Mouse (Mus musculus) frontal cortex, postnatal 14 days (tissue): ENCODE data around the gene Nos1.

ENCODE experiments used
- DNase-seq, 2 experiments: peaks; one replicate each; pipeline ENCODE4 v3.0.0; 2022; ENCODE audit warnings: low spot score in 2 of 2

The Nos1 gene

DNA sequence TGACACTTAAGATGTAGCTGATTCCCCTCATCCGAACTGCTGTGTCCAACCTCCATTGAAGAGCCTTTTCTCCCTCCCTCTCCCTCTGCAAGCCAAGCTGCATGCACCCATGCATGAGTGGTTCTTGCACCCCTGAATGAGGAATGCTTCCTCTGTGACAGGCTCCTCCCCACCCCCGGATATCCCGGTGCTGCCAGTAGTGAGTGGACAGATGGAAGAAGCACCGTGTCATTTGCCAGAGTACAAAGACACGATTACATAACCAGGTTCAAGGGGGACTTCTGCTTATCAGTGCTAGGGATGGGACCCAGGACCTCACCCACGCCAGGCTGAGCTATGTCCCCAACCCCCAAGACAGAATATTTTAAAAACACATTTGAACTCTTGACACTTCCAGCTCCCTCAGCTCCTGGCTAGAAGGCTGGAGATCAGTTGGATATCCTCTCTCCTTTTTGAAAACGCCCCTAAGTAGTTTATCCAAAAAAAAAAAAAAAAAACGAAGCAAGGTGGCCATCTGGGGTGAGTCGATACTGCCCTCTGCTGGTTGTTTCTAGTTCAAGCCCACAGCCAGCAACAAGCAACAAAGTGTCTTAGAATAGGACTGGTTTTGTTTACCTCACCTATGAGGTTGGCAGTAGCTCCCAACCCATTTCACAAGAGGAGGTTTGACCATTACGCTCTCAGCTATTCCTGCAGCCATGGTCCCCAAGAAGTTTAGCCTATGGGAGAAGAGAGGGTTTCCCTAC lies 175.0 kb downstream of the Nos1 start:
- DNase-seq: no peak

- no peak for DNase-seq
Observed at GRCm38 (mm10) chr5:117964750-117965149, 183.9 kb downstream of the Nos1 start.

GRCm38 (mm10) chr5:117966956-117967355 lies 186.1 kb downstream of the Nos1 start:
- DNase-seq: no peak

DNA sequence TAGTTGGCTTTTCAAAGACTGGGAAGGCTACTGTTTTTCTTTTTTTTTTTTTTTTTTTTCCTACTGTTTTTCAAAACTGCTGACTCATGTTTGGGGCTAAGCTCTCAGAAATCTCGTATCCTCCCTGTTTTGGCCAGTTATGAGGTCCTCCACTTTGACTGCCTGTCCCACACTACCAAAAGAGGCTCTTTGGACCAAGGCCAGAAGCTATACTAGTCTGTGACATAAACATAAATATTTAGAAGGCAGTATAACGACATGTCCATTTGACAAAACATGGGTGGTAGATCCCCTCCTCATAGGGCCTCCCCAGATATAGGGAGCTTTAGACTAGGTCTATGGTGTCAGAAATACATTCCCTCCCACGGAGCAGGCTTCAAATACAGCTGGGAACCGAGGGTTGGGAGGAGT lies 186.8 kb downstream of the Nos1 start:
- DNase-seq: no peak

DNA sequence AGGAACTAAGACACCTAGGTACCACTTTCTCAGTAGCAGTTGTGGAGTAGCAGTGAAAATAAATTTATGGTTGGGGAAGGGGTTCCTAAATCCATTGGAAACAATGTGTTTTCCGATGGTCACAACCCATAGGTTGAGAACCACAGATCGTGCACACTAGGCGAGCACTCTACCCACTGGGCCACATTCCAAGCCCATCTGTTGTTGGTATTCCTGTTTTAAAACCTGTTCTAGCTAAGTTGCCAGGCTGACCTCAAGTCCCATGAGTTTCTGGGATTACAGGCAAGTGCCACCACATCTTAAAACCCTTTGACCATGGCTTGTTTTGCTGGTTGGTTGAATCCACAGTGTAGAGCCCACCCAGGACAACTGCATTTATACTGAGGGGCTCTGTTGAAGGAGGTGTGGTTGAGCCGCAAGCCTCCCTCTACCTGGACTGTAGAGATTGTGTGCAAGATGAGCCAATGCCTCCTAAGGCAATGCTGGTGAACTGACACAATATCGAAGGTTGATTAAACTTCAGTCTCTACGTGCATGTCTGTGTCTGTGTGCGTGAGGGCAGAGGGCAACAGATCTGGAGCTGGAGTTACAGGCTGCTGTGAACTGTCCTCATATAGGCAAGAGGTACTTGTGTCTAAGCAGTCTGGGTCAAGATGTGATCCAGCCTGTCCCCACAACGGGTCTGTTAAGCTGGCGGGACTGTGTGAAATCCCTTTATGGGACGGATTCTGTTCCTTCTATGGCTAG lies 189.0 kb downstream of the Nos1 start:
- DNase-seq: no peak

DNA sequence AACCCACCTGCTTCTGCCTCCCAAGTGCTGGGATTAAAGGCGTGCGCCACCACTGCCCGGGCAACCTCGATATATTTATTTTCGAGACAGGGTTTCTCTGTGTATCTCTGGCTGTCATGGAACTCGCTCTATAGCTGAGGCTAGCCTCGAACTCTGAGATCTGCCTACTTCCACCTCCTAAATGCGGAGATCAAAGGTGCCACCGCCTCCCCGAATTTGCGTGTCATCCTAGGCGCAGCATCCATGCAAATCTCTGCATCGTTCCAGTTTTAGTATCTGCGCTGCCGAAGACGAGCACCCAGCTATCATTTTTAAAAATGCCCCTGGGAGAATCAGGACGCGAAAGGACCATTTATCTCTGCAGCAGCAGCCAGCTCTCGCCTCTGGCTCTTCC lies 195.4 kb downstream of the Nos1 start:
- no peak for DNase-seq

GRCm38 (mm10) chr5:117976657-117977500 lies 196.0 kb downstream of the Nos1 start, which contains the start of gene Fbxo21:
Fbxo21 (plus strand) TSS chr5:117976730.
- DNase-seq: peak; percentile 92 to 95

DNA sequence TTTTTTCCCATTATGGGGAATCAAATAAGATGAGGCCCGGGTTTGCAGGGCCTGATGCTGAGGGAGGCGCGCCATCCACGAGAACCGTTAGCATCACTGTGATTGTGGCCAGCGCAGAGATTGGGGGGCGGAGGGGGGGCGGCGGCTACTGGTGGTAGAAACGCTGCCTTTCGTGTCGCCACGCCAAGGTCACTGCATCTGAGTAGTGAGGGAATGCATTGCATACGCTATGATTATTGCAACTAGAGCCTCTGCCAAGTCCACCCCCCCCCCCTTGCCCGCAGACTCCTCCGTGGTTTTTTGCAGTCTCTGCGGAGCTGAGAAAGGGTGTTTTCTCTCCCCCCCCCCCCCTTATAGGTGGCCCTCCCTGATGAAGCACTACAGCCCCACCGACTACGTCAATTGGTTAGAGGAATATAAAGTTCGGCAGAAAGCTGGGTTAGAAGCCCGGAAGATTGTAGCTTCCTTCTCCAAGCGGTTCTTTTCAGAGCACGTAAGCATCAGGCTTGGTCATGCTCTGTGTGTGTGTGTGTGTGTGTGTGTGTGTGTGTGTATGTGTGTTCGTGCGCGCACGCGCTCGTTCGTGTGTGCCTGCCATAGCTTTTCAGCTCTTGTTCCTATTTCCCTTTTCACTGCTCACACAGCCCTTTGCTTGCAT lies 196.8 kb downstream of the Nos1 start:
- peak; percentile 42 to 46 for DNase-seq

DNA sequence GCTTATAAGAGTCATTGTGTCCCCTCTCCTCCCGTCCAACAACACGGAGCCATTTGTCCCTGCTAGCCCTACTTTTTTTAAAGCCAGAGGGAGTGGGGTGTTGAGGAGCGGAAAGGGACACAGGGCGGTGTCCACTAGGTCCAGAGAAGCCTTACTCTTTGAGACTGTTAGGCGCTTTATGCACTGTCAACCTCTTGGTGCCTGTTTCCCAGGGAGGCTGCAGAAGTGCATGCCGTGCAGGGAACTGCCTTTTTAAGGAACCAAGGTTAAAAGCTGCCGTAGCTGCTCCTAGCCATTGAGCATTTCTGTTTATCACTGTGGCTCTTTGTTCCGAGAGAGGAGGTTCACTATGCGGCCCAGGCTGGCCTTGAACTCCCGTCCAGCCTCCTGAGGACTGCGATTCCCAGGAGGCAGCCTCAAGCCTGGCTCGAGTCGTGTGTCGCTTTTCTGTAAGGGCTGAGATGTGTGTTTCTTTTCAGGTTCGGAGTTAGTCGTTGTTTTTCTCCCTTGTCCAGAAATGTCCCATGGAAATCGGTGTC lies 197.4 kb downstream of the Nos1 start:
- no peak for DNase-seq

DNA sequence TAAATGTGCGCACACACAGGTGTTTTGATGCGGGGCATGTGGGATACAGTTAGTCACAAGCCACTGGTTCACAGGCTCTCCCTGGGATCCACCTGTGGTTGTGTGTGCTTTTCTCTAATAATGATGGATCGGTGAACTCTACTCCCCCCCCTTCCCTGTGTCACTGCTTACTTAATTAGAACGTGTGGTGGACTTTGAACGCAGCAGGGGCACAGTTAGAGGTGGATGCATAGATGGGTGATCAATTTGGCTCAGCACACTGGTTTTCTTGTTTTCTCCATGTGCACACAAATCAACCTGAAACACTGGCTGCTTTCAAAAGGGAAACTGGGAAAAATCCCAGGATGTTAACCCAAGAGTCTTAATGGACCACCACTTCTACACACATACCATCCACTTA lies 198.2 kb downstream of the Nos1 start:
- no peak for DNase-seq

DNA sequence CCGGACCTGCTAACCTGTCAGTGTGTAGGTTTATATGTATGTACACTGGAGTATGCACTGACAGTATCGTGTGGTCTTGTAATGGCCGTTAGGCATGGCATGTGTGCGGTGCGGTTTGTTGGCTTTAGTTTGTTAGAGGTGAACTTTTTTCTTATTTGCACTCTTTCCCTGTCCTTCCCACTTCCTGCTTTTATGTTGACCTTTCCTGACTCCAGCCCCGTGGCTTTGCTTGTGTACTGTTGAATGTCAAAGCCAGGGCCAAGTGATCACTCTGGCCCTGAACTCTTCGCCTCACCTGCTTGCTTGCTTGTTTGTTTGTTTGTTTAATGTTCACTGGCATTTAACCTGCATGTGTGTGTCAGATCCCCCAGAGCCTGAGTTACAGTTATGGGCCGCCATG lies 200.1 kb downstream of the Nos1 start:
- DNase-seq: no peak

DNA sequence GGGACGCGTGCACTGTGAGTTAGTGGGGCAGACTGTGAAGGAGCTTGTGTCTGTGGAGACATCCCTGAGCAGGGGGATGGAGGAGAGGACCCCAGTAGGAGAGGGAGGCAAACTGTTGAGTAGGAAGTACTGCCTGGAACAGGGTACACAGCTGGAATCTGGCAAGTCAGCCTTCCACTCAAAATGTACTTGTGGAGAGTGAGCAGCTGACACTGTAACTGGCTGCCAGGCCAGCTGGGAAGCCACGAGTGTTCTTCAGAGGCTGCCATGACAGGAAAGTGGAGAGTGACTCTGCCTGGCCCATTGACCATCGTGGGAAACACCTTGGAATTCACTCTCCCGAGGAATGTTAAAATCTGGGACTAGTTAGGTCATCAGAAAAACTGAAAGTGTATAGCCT lies 201.1 kb downstream of the Nos1 start:
- no peak for DNase-seq

DNA sequence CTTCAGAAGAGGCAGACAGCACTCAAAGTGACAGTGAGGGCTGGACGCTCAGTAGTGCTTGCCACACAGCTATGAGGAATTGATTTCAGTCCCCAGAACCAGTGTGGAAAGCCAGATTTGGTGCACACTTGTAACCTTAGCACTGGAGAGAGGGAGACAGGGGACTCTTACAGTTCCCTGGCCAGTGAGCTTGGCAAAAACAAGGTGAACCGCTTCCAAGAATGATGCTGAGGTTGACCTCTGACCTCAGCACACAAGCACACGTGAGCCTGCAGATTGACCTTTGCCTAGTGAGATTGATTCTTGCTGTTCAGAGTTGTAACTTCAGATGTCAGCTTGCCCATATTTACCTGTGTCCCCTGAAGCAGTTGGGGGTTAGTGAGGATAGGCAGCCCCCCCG lies 205.5 kb downstream of the Nos1 start:
- DNase-seq: no peak

DNA sequence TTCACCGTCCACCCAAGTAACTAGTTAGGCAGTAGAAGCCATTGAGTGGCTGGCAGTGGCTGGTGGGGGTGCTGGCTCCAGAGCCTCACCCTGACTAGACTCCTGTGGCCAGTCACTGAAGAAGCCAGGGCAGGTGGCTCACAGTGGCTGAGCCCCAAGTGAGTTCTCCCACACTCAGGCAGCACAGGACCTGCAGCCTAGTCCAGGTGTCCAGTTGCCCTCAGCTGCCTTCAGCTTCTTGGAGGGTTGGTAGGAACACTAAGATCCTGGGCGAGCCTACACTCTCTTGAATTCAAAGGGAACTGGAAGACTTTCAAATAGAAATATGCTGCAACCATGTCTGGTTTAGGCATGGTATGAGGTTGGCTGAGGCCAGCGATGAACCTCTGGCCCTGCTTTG lies 207.1 kb downstream of the Nos1 start:
- DNase-seq: no peak

DNA sequence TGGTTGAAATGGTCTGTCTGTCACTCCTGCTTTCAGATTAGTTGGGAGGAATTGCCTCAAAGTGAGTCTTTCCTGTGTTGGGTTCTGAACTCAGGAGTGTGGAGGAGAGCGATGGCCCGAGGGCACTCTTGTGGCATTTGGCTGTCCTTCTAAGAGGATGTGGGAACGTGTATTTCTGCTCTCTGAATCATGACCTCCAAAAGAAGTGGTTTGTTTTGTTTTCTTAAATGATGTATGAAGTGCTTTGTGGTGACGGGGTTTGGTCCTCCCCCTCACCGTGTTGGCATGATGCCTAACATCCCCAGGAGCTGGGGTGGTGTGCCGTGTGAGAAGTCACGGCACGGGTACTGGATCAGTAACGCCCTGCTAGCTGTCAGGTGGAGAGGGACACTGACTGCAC lies 207.5 kb downstream of the Nos1 start:
- no peak for DNase-seq

GRCm38 (mm10) chr5:117989773-117990172 lies 208.9 kb downstream of the Nos1 start:
- no peak for DNase-seq

- no peak for DNase-seq
Observed at GRCm38 (mm10) chr5:117990957-117991356, 210.1 kb downstream of the Nos1 start.

DNA sequence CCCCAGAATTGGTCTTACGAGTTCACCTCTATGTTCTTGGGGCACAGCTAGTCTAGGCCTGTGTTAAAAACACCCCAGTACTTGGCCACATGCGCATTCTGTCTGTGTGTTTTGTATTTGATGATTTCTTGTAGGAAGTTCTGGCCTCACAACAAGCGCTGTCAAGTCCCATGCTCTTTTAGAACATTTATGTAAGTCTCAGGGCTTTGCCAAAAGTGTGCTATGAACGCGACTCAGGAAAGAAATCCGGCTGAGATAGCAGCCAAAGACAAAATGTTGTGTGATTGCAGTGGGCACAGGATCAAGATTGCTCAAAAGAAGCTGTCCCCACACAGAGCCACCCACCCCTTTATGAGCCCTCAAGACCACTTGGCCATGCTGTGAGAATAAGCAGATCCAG lies 212.7 kb downstream of the Nos1 start:
- no peak for DNase-seq

DNA sequence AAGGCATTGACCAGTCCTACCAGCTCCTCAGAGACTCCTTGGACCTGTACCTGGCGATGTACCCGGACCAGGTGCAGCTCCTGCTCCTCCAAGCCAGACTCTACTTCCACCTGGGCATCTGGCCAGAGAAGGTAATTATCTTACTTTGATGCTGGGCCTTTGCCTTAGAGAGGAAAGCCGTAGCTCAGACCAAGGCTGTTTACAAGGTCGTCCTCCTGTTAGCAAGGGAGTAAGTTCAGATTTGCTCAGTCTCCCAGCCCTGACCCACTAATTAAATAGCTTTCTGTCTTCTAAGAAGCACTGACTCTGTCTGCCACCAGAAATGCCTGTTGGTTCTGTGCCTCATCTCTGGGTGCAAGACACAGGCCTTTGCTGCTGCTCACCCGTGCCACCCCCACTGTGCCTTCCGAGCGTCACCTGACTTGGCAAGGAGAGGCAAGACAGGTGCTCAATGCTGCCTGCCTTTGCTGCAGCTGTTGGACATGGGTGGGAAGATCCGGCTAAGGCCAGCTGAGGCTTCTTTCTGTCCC lies 214.6 kb downstream of the Nos1 start:
- no peak for DNase-seq

DNA sequence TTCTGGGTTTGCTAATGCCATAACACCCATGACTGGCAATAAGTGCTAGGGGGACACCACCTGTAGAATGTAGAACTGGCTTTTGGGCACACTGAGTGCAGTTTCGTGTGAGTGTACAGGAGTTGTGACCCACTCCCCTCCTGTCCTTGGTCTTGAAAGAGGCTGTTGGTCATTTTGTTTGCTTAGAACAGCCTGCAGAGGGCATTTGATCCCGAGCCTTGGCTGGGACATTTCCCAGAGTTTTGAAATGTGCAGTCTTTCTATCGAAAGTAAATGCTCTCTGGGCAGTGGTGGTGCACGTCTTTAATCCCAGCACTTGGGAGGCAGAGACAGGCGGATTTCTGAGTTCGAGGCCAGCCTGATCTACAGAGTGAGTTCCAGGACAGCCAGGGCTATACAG lies 215.1 kb downstream of the Nos1 start:
- no peak for DNase-seq

GRCm38 (mm10) chr5:117996581-117996980 lies 215.7 kb downstream of the Nos1 start:
- DNase-seq: no peak
